Mouse (Mus musculus): Measurements from ENCODE around the gene Coq10b. TPM values are rescaled to one million over a fixed set of nuclear protein-coding genes. Genes with fewer than 3 reads are reported as not detected.

The Coq10b gene
- total RNA-seq, 2 experiments from 2014 or later = 24.2 to 67.0 TPM

GRCm38 (mm10) chr1:55089498-55090064, 37.0 kb downstream of the Coq10b start:
- DNase-seq (ENCODE audit: low spot score) = no peak
- intact Hi-C loops (cut with DNase I) = loop anchor here (5.0 kb wide), 1 partner anchor 148 kb away; the partner anchor contains the start of gene Mars2

GRCm38 (mm10) chr1:55092056-55092455, 39.5 kb downstream of the Coq10b start:
- no peak for DNase-seq (ENCODE audit: low spot score)
- intact Hi-C loops (cut with DNase I) = no loop called here

GRCm38 (mm10) chr1:55092469-55092868, 39.9 kb downstream of the Coq10b start:
- intact Hi-C loops (cut with DNase I) = no loop called here
- DNase-seq (ENCODE audit: low spot score) = no peak

- DNase-seq (ENCODE audit: low spot score) = no peak
- intact Hi-C loops (cut with DNase I) = no loop called here
Observed at GRCm38 (mm10) chr1:55106919-55107585, 54.5 kb downstream of the Coq10b start.

GRCm38 (mm10) chr1:55107644-55108043, 55.1 kb downstream of the Coq10b start:
- DNase-seq (ENCODE audit: low spot score) = no peak
- intact Hi-C loops (cut with DNase I) = no loop called here

GRCm38 (mm10) chr1:55108473-55108872, 55.9 kb downstream of the Coq10b start:
- intact Hi-C loops (cut with DNase I) = no loop called here
- no peak for DNase-seq (ENCODE audit: low spot score)

GRCm38 (mm10) chr1:55109066-55109766, 56.6 kb downstream of the Coq10b start:
- intact Hi-C loops (cut with DNase I) = no loop called here
- no peak for DNase-seq (ENCODE audit: low spot score)

Other genes starting within 250 kb of the Coq10b start
- gene Ankrd44, start 126.4 kb upstream of the Coq10b start, total RNA-seq (2021) = 10 to 100 TPM; 12.1 to 12.8 TPM
- 10 to 100 TPM; 69.3 to 87.4 TPM for gene Sf3b1, start 25.3 kb upstream of the Coq10b start, total RNA-seq (2021)
- gene Hspe1, start 35.4 kb downstream of the Coq10b start, total RNA-seq (2021) = 100 to 1,000 TPM; 159 to 187 TPM
- gene Hspd1, start 35.5 kb downstream of the Coq10b start, total RNA-seq (2021) = 100 to 1,000 TPM; 361 to 395 TPM
- 10 to 100 TPM; 32.5 to 34.4 TPM for gene Mob4, start 78.5 kb downstream of the Coq10b start, total RNA-seq (2021)
- gene Rftn2, start 174.0 kb downstream of the Coq10b start, total RNA-seq (2021) = 10 to 100 TPM; 14.2 to 14.4 TPM
- gene Mars2, start 184.4 kb downstream of the Coq10b start, total RNA-seq (2021) = 1 to 10 TPM; 5.3 to 5.4 TPM

Measured in heart, postnatal 25 days (tissue).